Mouse (Mus musculus) cerebellum, adult 8-10 months (tissue): ENCODE results near the gene Inpp1.

Experiments
- DNase-seq: peaks from one replicate; pipeline ENCODE4 v3.0.0; 2022

Inpp1 gene

GRCm38 (mm10) chr1:52816910-52817812 lies at the start of gene Inpp1:
TSS of gene Inpp1 (minus strand) at chr1:52817688.
- peak; percentile 87 for DNase-seq

- DNase-seq, result no peak
Observed at GRCm38 (mm10) chr1:52866007-52866406, 48.5 kb upstream of the Inpp1 start.

GRCm38 (mm10) chr1:52864220-52864619 lies 46.7 kb upstream of the Inpp1 start:
- no peak for DNase-seq

GRCm38 (mm10) chr1:52855904-52856601 lies 38.6 kb upstream of the Inpp1 start:
- DNase-seq, result no peak

GRCm38 (mm10) chr1:52854029-52854428 lies 36.5 kb upstream of the Inpp1 start:
- DNase-seq, result peak; percentile 20

GRCm38 (mm10) chr1:52849422-52849821 lies 31.9 kb upstream of the Inpp1 start:
- no peak for DNase-seq

GRCm38 (mm10) chr1:52846556-52846955 lies 29.1 kb upstream of the Inpp1 start:
- no peak for DNase-seq

- DNase-seq, result peak; percentile 97
Observed at GRCm38 (mm10) chr1:52844782-52845665, 27.5 kb upstream of the Inpp1 start, which contains the start of gene Hibch. TSS of gene Hibch (plus strand) at chr1:52844929.

GRCm38 (mm10) chr1:52844354-52844753 lies 26.9 kb upstream of the Inpp1 start:
- peak; percentile 25 for DNase-seq

- no peak for DNase-seq
Observed at GRCm38 (mm10) chr1:52839099-52839498, 21.6 kb upstream of the Inpp1 start.

- no peak for DNase-seq
Observed at GRCm38 (mm10) chr1:52817813-52818147, 292 bp upstream of the Inpp1 start.

GRCm38 (mm10) chr1:52816232-52816891 lies 1.1 kb downstream of the Inpp1 start:
- DNase-seq, result peak; percentile 31

GRCm38 (mm10) chr1:52808456-52808855 lies 9.0 kb downstream of the Inpp1 start:
- DNase-seq, result no peak

GRCm38 (mm10) chr1:52805041-52805440 lies 12.4 kb downstream of the Inpp1 start:
- DNase-seq, result no peak

- no peak for DNase-seq
Observed at GRCm38 (mm10) chr1:52802406-52802975, 15.0 kb downstream of the Inpp1 start.

GRCm38 (mm10) chr1:52801651-52802050 lies 15.8 kb downstream of the Inpp1 start:
- no peak for DNase-seq

- DNase-seq, result no peak
Observed at GRCm38 (mm10) chr1:52800340-52800740, 17.1 kb downstream of the Inpp1 start.

- peak; percentile 31 for DNase-seq
Observed at GRCm38 (mm10) chr1:52799772-52800171, 17.7 kb downstream of the Inpp1 start.

- DNase-seq, result peak; percentile 25
Observed at GRCm38 (mm10) chr1:52799056-52799726, 18.3 kb downstream of the Inpp1 start.

- no peak for DNase-seq
Observed at GRCm38 (mm10) chr1:52795927-52796326, 21.6 kb downstream of the Inpp1 start.

GRCm38 (mm10) chr1:52793692-52794091 lies 23.8 kb downstream of the Inpp1 start:
- no peak for DNase-seq
